Mouse (Mus musculus): Measurements from ENCODE around the gene Lpar1.

The Lpar1 gene

GRCm38 (mm10) chr4:58437271-58437670 is 116.4 kb downstream of the Lpar1 start:
- no peak for DNase-seq

GRCm38 (mm10) chr4:58423276-58423930 is 130.3 kb downstream of the Lpar1 start:
- no peak for DNase-seq

- DNase-seq: no peak
Measured at GRCm38 (mm10) chr4:58419225-58419624, 134.5 kb downstream of the Lpar1 start.

- no peak for DNase-seq
Measured at GRCm38 (mm10) chr4:58417319-58417718, 136.4 kb downstream of the Lpar1 start.

GRCm38 (mm10) chr4:58415537-58415936 is 138.2 kb downstream of the Lpar1 start:
- no peak for DNase-seq

- DNase-seq: no peak
Measured at GRCm38 (mm10) chr4:58413188-58414185, 140.2 kb downstream of the Lpar1 start.

- DNase-seq: no peak
Measured at GRCm38 (mm10) chr4:58401973-58402501, 151.7 kb downstream of the Lpar1 start.

GRCm38 (mm10) chr4:58400861-58401341 is 152.8 kb downstream of the Lpar1 start:
- no peak for DNase-seq
